Mouse (Mus musculus): ENCODE measurements around the gene Sfxn1.

- TF ChIP-seq TAL1 (IDR thresholded peaks at IDR 0.05; ENCODE audit: low read length) (no peak), GATA1 (IDR thresholded peaks at IDR 0.05; ENCODE audit: low read length) (no peak)
These were observed 3.7 kb downstream of the Sfxn1 start for GRCm38 (mm10) chr13:54075416-54075815.
